Mouse (Mus musculus): ENCODE measurements around the gene Pdia6.
A peak's percentile ranks its signal among the peaks of the same experiment; 100 is the strongest.

The Pdia6 gene

GRCm38 (mm10) chr12:17265971-17266672 is at the start of gene Pdia6:
TSS of gene Pdia6 (plus strand) at chr12:17266545.
- peak; percentile 91 for DNase-seq

DNA sequence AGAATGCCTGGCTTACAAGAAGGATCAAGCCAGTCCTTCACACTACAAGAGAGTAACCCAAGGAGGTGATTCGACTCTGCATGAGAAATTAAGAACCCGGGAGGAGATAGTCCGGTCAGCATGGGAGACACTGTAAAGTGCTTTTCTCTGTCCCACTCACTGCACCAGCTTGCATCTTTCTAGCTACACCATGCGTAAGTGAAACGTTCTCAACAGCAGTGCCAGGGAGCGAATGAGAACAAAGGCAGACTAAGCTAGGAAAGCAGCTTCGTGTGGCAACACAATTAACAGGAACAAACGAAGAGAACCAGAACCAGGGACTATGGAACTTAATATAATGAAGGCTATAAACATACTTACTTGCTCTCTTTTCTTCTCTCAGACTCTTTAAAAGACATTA is 48.0 kb upstream of the Pdia6 start:
- no peak for DNase-seq

DNA sequence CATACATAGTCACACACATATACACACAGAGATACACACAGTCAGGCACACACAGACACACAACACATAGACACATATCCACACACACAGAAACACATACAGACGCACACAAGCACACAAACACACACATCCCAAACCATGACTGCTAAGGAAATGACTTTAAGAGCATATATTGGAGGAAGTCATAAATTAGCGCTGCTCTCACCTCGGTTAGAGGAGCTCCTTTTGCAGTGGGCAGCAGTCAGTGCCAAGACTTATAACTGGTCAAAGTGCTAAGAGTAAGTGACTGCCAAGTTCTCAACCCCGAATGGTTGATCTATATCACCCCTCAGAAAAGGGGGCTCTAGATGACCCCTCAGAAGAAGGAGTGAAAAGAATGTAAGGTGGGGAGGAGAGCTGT is 47.2 kb upstream of the Pdia6 start:
- no peak for DNase-seq

DNA sequence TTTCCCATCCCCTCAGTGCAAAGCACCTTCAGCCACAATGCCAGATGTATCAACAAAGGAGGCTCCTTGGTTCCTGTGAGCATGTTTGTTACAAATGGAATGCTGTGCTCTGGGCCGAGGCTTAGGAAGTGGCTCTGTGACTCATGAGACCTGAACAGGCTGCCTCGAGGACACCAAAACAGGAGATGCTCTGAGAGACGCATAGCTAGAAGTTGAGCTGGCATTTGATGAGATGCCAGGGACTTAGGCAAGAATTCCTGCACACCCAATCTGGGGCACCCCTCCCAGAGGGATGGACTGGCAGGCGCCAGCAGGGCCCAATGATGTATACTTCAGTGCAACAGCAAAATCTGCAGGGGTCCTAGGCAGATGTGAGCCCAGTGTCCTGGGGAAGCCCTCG is 45.7 kb upstream of the Pdia6 start:
- no peak for DNase-seq

GRCm38 (mm10) chr12:17221891-17222428 is 44.4 kb upstream of the Pdia6 start:
- DNase-seq = no peak

DNA sequence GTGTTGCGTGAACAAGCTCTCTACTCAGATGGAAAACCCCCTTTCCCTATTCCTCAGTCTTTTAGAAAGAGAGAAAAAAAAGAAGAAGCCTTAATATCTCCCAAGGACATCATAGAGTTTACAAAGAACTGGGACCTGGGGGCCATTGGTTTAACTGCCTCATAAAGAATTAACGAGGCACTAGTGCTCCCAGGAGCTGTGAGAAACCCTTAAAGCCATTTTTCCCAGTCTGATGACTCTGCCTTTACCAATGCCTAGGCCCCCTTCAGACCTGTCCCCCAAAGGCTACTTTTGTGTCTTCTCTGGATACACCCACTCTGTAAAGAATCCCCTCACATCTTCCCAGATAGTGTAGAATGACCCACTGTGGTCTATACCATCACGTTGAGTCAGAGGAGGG is 43.3 kb upstream of the Pdia6 start:
- no peak for DNase-seq

GRCm38 (mm10) chr12:17225012-17225411 is 41.3 kb upstream of the Pdia6 start:
- no peak for DNase-seq

DNA sequence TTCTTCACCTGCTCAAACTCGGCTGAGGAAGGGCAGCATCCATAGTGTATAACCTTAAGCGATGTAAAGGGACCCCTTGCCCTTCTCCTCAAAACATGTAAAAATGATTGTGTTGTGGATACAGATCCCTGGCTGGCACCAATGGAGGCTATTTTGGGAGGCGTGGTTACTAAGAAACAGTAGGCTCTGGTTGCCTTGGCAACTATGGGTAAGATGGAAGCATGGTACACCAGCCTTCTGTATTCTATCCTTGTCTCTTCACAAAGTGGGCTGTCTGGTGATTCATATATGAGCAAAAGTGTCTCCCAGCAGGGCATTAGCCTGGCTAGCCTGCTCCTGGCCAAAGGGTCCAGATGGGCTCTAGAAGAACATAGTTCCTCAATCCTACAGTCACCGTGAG is 38.4 kb upstream of the Pdia6 start:
- peak; percentile 63 for DNase-seq

DNA sequence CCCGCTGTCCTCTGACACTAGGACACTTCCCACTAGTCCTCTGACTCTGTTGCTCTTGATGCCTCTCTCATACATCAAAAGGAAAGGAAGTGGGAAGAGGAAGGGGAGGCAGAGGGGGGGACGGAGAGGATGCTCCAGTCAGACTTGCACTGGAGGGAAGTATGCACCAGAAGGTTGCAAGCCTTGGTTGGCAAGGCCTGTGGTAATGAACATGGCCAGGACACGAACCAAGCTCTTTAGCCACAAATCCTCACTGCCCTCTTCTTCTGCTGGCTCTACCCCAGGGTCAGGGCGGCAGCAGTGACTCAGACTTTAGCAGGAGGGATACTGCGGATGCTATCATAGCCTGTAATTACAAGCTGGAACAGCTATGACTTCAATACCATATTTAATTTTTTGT is 35.8 kb upstream of the Pdia6 start:
- DNase-seq = no peak

GRCm38 (mm10) chr12:17231513-17231912 is 34.8 kb upstream of the Pdia6 start:
- DNase-seq = no peak

GRCm38 (mm10) chr12:17235535-17236313 is 30.6 kb upstream of the Pdia6 start:
- no peak for DNase-seq

GRCm38 (mm10) chr12:17238588-17239427 is 27.5 kb upstream of the Pdia6 start:
- no peak for DNase-seq

DNA sequence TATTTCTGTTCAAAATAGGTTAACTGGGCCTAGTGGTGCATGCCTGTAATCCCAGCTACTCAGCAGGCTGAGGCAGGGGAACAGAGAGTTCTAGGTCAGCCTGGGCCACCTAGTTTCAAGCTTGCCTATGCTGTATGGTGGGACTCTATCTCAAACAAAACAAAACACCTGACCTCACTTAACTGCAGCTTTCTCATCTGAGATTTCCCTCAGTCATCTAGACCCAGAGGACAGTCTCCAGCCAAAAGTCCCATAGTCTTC is 27.0 kb upstream of the Pdia6 start:
- no peak for DNase-seq

DNA sequence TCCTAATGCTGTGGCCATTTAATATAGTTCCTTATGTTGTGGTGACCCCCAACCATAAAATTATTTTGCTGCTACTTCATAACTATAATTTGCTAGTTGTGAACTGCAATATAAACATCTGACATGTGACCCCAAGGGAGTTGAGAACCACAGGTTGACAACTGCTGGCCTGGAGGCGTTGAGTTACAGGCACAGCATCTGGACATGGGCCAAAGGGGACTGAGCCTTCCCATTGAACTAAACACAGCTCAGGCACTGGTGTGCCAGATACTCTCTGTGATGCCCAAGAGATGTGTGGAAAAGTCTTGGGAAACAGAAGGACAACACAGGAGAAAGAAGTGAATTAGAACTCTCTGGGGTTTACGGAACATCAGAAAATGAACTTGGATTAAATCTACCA is 25.3 kb upstream of the Pdia6 start:
- no peak for DNase-seq

DNA sequence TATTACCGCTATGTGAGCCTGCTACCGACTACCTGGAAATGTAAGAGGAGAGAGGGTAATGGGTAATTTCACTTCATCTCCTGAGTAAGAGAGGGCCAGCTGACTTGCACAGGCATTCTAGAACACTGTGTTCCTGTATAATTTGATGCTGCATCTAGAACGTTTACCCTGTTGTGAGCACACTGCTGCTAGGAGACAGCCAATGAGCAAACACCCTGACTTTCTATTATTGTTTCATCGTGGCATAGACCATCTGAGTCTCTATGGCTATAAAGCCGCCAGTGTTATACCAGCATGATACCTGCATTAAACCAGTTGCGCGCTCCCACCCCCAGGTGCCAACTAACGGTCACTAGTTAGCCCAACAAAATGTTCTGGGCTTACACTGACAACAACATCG is 24.7 kb upstream of the Pdia6 start:
- DNase-seq = no peak

DNA sequence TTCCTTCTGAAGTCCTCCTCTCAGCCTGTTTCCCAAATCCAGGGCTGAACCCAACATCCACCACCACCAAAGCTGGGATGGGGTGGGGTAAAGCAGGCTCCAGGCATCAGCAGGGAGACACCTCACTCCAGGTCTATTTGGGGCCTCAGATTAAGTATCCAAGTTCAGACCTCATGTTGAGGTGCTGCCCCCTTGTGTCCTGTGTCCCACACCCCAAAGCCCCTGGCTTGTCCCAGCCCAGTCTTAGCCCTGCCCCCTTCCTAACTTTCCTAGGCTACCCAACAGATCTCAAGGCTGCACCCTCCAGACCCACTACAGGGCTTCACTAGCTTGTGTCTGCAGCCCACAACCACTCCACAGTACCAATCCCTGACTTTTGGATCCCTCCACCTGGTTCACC is 24.3 kb upstream of the Pdia6 start:
- no peak for DNase-seq

- DNase-seq = no peak
Measured at GRCm38 (mm10) chr12:17250962-17251361, 15.4 kb upstream of the Pdia6 start.

- DNase-seq = peak; percentile 72
Measured at GRCm38 (mm10) chr12:17253069-17253468, 13.3 kb upstream of the Pdia6 start.

- DNase-seq = no peak
Measured at GRCm38 (mm10) chr12:17255602-17256001, 10.7 kb upstream of the Pdia6 start.

DNA sequence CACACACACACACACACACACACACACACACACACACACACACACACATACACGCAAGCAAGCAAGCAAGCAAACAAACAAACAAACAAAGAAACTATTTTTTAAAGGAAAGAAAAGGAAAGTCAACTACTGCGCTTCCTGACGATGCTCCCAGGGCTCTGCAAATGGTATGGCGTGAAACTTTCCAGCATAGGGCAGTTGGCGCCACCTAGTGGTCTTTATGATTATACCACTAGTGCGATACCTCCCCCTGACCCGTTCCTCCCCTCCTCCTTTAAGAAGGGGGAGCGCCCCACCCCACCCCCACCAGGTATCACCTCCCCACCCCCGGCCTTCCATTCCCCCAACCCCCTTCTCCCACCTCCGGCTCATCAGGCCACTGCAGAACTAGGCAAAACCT is 9.4 kb upstream of the Pdia6 start:
- no peak for DNase-seq

- DNase-seq = no peak
Measured at GRCm38 (mm10) chr12:17258431-17258830, 7.9 kb upstream of the Pdia6 start.

DNA sequence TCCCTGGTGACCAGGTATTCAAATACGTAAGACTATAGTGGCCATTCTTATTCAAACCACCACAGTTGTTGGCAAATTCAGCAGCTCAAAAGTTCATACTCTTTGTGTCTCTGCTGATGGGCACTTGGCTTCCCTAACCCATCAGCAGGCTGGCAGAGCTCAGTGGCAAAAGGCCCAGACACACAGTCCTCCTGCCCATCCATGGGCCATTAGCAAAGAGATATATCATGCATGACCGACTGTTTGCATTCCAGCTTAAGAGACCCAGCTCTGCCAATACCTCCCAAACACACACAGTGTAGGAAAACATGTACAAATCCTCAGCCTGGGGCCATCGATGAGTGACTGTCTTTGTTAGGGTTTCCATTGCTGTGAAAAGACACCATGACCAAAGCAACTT is 5.3 kb upstream of the Pdia6 start:
- DNase-seq = no peak

- DNase-seq = no peak
Measured at GRCm38 (mm10) chr12:17263881-17264280, 2.5 kb upstream of the Pdia6 start.

DNA sequence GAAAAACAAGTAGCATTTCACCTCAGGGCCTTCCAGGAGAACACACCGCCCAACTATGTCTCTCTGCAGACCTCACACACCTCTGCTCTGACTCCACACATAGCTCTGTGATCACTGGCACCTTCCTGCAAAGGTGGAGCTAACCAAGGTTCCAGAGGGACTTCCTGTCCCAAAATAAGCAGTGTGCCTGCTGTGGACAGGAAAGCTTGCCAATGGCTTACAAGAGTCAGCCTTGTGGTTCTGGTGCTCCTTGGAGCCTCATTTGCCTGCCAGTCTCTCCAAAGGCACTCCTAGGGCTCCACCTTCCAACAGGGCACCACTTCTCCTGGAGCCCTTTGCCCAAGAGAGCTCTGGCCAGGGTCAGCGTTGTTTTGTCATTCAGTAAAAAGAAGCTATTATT is 1.5 kb upstream of the Pdia6 start:
- no peak for DNase-seq
